Mouse (Mus musculus) spleen, adult 2 months (tissue): ENCODE data around the gene 4632433K11Rik. TPM values are rescaled to one million over a fixed set of nuclear protein-coding genes. Genes with fewer than 3 reads are reported as not detected.

Experiments
- DNase-seq, 2 experiments: peaks; one replicate each; pipeline versions ENCODE4 v3.0.0 to v3.0.0-alpha.2; 2012 to 2021; ENCODE audit warnings: low spot score in 2 of 2, low read depth in 1 of 2
- H3K27ac ChIP-seq: fragments of 200-500 bp; 2 replicates; pipeline ENCODE4 v1.5.1; 2012; ENCODE audit warnings: low read length, inconsistent platforms; ENCODE audit not compliant: insufficient read depth
- H3K27me3 ChIP-seq: fragments of 200-500 bp; 2 replicates; pipeline ENCODE4 v1.6.1; 2012; ENCODE audit warnings: mild to moderate bottlenecking, moderate library complexity, low read length, inconsistent platforms; ENCODE audit not compliant: control insufficient read depth, insufficient read depth
- H3K36me3 ChIP-seq: fragments of 200-500 bp; 2 replicates; pipeline ENCODE4 v1.6.1; 2012; ENCODE audit warnings: mild to moderate bottlenecking, low read length, inconsistent platforms; ENCODE audit not compliant: control insufficient read depth, insufficient read depth
- H3K4me1 ChIP-seq: fragments of 200-500 bp; 2 replicates; pipeline ENCODE4 v1.6.1; 2011; ENCODE audit warnings: inconsistent platforms; ENCODE audit not compliant: control insufficient read depth, insufficient read depth, insufficient read length
- H3K4me3 ChIP-seq: fragments of 200-500 bp; 2 replicates; pipeline ENCODE4 v1.5.1; 2011; ENCODE audit warnings: mild to moderate bottlenecking, inconsistent platforms; ENCODE audit not compliant: insufficient read depth, insufficient read length; ENCODE audit errors: extremely low read depth
- CTCF ChIP-seq: fragments of 200-500 bp; IDR thresholded peaks from 2 replicates; pipeline ENCODE4 v1.5.1; 2011; ENCODE audit warnings: mild to moderate bottlenecking, inconsistent platforms; ENCODE audit not compliant: insufficient read depth, insufficient read length, insufficient replicate concordance; ENCODE audit errors: extremely low read depth
- POLR2A ChIP-seq: fragments of 200-500 bp; IDR thresholded peaks from 2 replicates; pipeline ENCODE4 v1.6.1; 2011; ENCODE audit warnings: low read depth, low read length, inconsistent platforms
- WGBS: fragments of 180-500 bp; shearing (Covaris S2); methylation state at CpG from one replicate; pipeline ENCODE4 v1.1.7; 2018; 5-methylcytosine and 5-hydroxymethylcytosine counted together
- polyA plus RNA-seq: library from polyadenylated mRNA; depleted of rRNA; stranded (reverse); fragments of >200 nt; gene quantifications from 2 replicates; pipeline ENCODE4 v1.2.3, GENCODE M21; 2012

Gene 4632433K11Rik
- polyA plus RNA-seq, 1 experiment = not detected

GRCm38 (mm10) chr7:5046112-5046511, 12.2 kb downstream of the 4632433K11Rik start:
- no peak for TF ChIP-seq POLR2A
- TF ChIP-seq CTCF = no peak
- no peak overlapping the region for H3K4me3 ChIP-seq
- DNase-seq = no peak
- no peaks in the 10 kb centered on the region for H3K27me3 ChIP-seq
- WGBS = 45% methylated on average over 2 of the region's 2 CpGs
- H3K36me3 ChIP-seq = no peaks in the 10 kb centered on the region
- no peak overlapping the region for H3K27ac ChIP-seq
- no peaks in the 10 kb centered on the region for H3K4me1 ChIP-seq

GRCm38 (mm10) chr7:5047313-5047712, 13.4 kb downstream of the 4632433K11Rik start:
- H3K4me1 ChIP-seq = peaks cover 2% of the 10 kb centered on the region
- peak in 1 of 2 experiments; percentile 39 for DNase-seq
- TF ChIP-seq CTCF (no peak), POLR2A (no peak)
- 20% methylated on average over 2 of the region's 2 CpGs for WGBS
- H3K27ac ChIP-seq = no peak overlapping the region
- H3K36me3 ChIP-seq = no peaks in the 10 kb centered on the region
- no peak overlapping the region for H3K4me3 ChIP-seq
- peaks cover 6% of the 10 kb centered on the region for H3K27me3 ChIP-seq

GRCm38 (mm10) chr7:5051193-5052192, 17.6 kb downstream of the 4632433K11Rik start, which contains the start of gene Zfp580:
Gene Zfp580 (plus strand): TSS chr7:5051538.
- Histone ChIP-seq H3K27me3 (peaks cover 19% of the 10 kb centered on the region), H3K4me1 (peaks cover 11% of the 10 kb centered on the region), H3K36me3 (no peaks in the 10 kb centered on the region), H3K27ac (peak within 1 kb of the TSS; percentile 1; the same call in 1 of the 2 replicates), H3K4me3 (peak within 1 kb of the TSS; percentile 65)
- TF ChIP-seq CTCF = no peak
- no peak for TF ChIP-seq POLR2A
- peak in 1 of 2 experiments; percentile 48 for DNase-seq
- WGBS = 2% methylated on average over 65 of the region's 65 CpGs

GRCm38 (mm10) chr7:5052438-5052837, 18.5 kb downstream of the 4632433K11Rik start:
- DNase-seq = no peak
- H3K4me3 ChIP-seq = no peak overlapping the region
- no peaks in the 10 kb centered on the region for H3K36me3 ChIP-seq
- H3K27me3 ChIP-seq = peaks cover 24% of the 10 kb centered on the region
- peaks cover 16% of the 10 kb centered on the region for H3K4me1 ChIP-seq
- TF ChIP-seq CTCF (no peak), POLR2A (no peak)
- no peak overlapping the region for H3K27ac ChIP-seq
- WGBS = 8% methylated on average over 12 of the region's 12 CpGs

GRCm38 (mm10) chr7:5052931-5053343, 19.0 kb downstream of the 4632433K11Rik start:
- Histone ChIP-seq H3K4me3 (no peak overlapping the region), H3K36me3 (no peaks in the 10 kb centered on the region), H3K4me1 (peaks cover 16% of the 10 kb centered on the region), H3K27ac (no peak overlapping the region), H3K27me3 (peaks cover 24% of the 10 kb centered on the region)
- no peak for DNase-seq
- 6% methylated on average over 45 of the region's 45 CpGs for WGBS
- TF ChIP-seq POLR2A (no peak), CTCF (no peak)

GRCm38 (mm10) chr7:5053456-5054179, 19.7 kb downstream of the 4632433K11Rik start:
- peaks cover 16% of the 10 kb centered on the region for H3K4me1 ChIP-seq
- H3K36me3 ChIP-seq = no peaks in the 10 kb centered on the region
- H3K27ac ChIP-seq = no peak overlapping the region
- H3K4me3 ChIP-seq = no peak overlapping the region
- no peak for DNase-seq
- TF ChIP-seq POLR2A (no peak), CTCF (no peak)
- peaks cover 24% of the 10 kb centered on the region for H3K27me3 ChIP-seq
- WGBS = 22% methylated on average over 32 of the region's 32 CpGs
